Mouse (Mus musculus) thymus, postnatal 4 days (tissue): ENCODE results near the gene Mpp5.

Experiments used
- DNase-seq: peaks from one replicate; pipeline ENCODE4 v3.0.0; 2021

The Mpp5 gene

GRCm38 (mm10) chr12:78748557-78749377 lies at the start of gene Mpp5:
Gene Mpp5, plus strand, starts transcription at chr12:78748907.
- peak; percentile 96 for DNase-seq

- DNase-seq: no peak
Observed at GRCm38 (mm10) chr12:78717783-78718182, 30.9 kb upstream of the Mpp5 start.

- DNase-seq: no peak
Observed at GRCm38 (mm10) chr12:78727723-78728122, 21.0 kb upstream of the Mpp5 start.

GRCm38 (mm10) chr12:78739633-78740032 lies 9.1 kb upstream of the Mpp5 start:
- no peak for DNase-seq

- no peak for DNase-seq
Observed at GRCm38 (mm10) chr12:78740289-78740688, 8.4 kb upstream of the Mpp5 start.

GRCm38 (mm10) chr12:78746226-78746625 lies 2.5 kb upstream of the Mpp5 start:
- no peak for DNase-seq

GRCm38 (mm10) chr12:78747406-78747805 lies 1.3 kb upstream of the Mpp5 start:
- DNase-seq: no peak

- DNase-seq: no peak
Observed at GRCm38 (mm10) chr12:78748113-78748512, 594 bp upstream of the Mpp5 start.

- DNase-seq: no peak
Observed at GRCm38 (mm10) chr12:78749378-78749801, 683 bp downstream of the Mpp5 start.

GRCm38 (mm10) chr12:78761979-78762378 lies 13.3 kb downstream of the Mpp5 start:
- no peak for DNase-seq

GRCm38 (mm10) chr12:78769031-78769713 lies 20.5 kb downstream of the Mpp5 start:
- DNase-seq: no peak

GRCm38 (mm10) chr12:78773211-78773610 lies 24.5 kb downstream of the Mpp5 start:
- no peak for DNase-seq

GRCm38 (mm10) chr12:78777916-78778315 lies 29.2 kb downstream of the Mpp5 start:
- DNase-seq: no peak

- no peak for DNase-seq
Observed at GRCm38 (mm10) chr12:78778423-78779067, 29.8 kb downstream of the Mpp5 start.

- no peak for DNase-seq
Observed at GRCm38 (mm10) chr12:78788266-78788873, 39.7 kb downstream of the Mpp5 start.

GRCm38 (mm10) chr12:78790791-78791190 lies 42.1 kb downstream of the Mpp5 start:
- no peak for DNase-seq

- no peak for DNase-seq
Observed at GRCm38 (mm10) chr12:78794236-78794635, 45.5 kb downstream of the Mpp5 start.

GRCm38 (mm10) chr12:78800036-78800435 lies 51.3 kb downstream of the Mpp5 start:
- no peak for DNase-seq

- DNase-seq: no peak
Observed at GRCm38 (mm10) chr12:78801836-78802235, 53.1 kb downstream of the Mpp5 start.

- peak; percentile 10 for DNase-seq
Observed at GRCm38 (mm10) chr12:78814437-78814836, 65.7 kb downstream of the Mpp5 start.

GRCm38 (mm10) chr12:78834496-78834895 lies 85.8 kb downstream of the Mpp5 start:
- DNase-seq: no peak

GRCm38 (mm10) chr12:78839906-78840305 lies 91.2 kb downstream of the Mpp5 start:
- DNase-seq: no peak

- DNase-seq: no peak
Observed at GRCm38 (mm10) chr12:78842429-78842828, 93.7 kb downstream of the Mpp5 start.
